Mouse (Mus musculus): Measurements from ENCODE around the gene Hist1h3c. TPM values are rescaled to one million over a fixed set of nuclear protein-coding genes. Genes with fewer than 3 reads are reported as not detected.

Gene Hist1h3c
- polyA plus RNA-seq, 1 experiment: 50.3 TPM

DNA sequence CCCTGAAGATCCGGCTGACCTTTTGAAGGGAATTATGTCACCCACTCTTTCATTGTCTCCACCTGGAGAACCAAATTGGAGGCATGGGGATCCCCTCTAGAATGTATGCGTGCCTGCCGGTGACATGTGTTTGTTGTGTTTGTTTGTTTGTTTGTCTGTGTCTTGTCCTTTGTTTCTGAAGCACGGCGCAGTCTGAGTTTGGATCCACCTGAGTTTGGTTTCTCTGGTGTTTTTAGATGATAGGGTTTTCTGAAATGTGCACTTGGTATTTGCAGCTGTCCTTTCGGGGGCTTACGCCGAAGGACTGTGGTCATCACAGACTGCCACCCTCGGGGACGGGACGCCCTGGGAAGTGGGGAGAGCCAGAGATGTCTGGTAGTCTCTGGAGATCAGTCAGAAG, 28.2 kb downstream of the Hist1h3c start:
- peak overlapping the region; percentile 70 for H3K27ac ChIP-seq (ENCODE audit: insufficient read depth, low read length)
- no peak for DNase-seq (ENCODE audit: low read depth in 1 of 2, low spot score in 2 of 2)
- TF ChIP-seq CTCF (IDR thresholded peaks at IDR 0.05; ENCODE audit: extremely low read depth, insufficient read depth, insufficient read length, insufficient replicate concordance) (no peak), POLR2A (IDR thresholded peaks at IDR 0.05; ENCODE audit: low read depth, low read length) (no peak)
- WGBS: 72% methylated on average over 11 of the region's 11 CpGs
- no peaks in the 10 kb centered on the region for H3K36me3 ChIP-seq (ENCODE audit: control insufficient read depth, insufficient read depth, low read length)
- no peaks in the 10 kb centered on the region for H3K27me3 ChIP-seq (ENCODE audit: control insufficient read depth, insufficient read depth, low read length)
- peaks cover 1% of the 10 kb centered on the region; the same call in 1 of the 2 replicates for H3K4me1 ChIP-seq (ENCODE audit: control insufficient read depth, insufficient read depth, insufficient read length)
- no peak overlapping the region for H3K4me3 ChIP-seq (ENCODE audit: extremely low read depth, insufficient read depth, insufficient read length)

DNA sequence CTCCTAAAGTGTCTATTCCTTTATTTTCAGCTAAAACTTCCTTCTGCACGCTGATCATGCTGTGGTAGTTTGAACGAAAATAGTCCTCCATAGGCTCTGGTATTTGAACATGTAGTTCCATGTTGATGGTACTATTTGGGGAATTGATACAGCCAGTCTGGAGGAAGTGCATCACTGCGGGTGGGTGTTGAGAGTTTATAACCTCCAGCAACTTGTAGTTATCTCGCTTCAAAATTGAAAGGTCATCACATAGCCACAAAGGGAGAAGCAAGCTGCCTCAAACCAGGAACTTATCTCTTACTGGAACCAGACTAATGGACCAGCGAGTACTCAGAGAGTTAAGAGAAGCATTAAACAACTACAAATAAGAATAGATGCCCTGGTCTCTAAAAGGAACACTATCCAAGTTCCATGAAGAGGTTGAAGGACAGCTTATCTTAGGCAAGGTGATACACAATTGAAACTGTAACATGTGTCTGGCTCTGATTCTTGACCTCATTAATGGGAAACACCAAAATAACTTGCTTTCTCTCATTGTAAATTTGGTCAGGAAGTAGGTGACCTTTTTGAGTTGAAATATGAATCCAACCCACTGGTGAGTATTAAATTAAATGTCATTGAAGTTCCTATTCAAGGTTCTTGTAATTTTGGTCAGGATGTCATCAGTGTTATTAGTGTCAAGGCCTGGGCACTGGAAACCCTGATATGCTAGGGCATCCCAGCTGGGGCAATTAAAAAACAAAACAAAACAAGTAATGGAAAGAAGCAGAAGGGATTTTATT, 28.9 kb downstream of the Hist1h3c start:
- Histone ChIP-seq H3K36me3 (ENCODE audit: control insufficient read depth, insufficient read depth, low read length) (no peaks in the 10 kb centered on the region), H3K4me1 (ENCODE audit: control insufficient read depth, insufficient read depth, insufficient read length) (peaks cover 4% of the 10 kb centered on the region; the same call in 1 of the 2 replicates), H3K27me3 (ENCODE audit: control insufficient read depth, insufficient read depth, low read length) (no peaks in the 10 kb centered on the region), H3K27ac (ENCODE audit: insufficient read depth, low read length) (peak overlapping the region; percentile 70; the same call in 1 of the 2 replicates), H3K4me3 (ENCODE audit: extremely low read depth, insufficient read depth, insufficient read length) (no peak overlapping the region)
- DNase-seq (ENCODE audit: low read depth in 1 of 2, low spot score in 2 of 2): no peak
- no peak for TF ChIP-seq POLR2A (IDR thresholded peaks at IDR 0.05; ENCODE audit: low read depth, low read length)
- no peak for TF ChIP-seq CTCF (IDR thresholded peaks at IDR 0.05; ENCODE audit: extremely low read depth, insufficient read depth, insufficient read length, insufficient replicate concordance)
- 58% methylated on average over 5 of the region's 5 CpGs for WGBS

DNA sequence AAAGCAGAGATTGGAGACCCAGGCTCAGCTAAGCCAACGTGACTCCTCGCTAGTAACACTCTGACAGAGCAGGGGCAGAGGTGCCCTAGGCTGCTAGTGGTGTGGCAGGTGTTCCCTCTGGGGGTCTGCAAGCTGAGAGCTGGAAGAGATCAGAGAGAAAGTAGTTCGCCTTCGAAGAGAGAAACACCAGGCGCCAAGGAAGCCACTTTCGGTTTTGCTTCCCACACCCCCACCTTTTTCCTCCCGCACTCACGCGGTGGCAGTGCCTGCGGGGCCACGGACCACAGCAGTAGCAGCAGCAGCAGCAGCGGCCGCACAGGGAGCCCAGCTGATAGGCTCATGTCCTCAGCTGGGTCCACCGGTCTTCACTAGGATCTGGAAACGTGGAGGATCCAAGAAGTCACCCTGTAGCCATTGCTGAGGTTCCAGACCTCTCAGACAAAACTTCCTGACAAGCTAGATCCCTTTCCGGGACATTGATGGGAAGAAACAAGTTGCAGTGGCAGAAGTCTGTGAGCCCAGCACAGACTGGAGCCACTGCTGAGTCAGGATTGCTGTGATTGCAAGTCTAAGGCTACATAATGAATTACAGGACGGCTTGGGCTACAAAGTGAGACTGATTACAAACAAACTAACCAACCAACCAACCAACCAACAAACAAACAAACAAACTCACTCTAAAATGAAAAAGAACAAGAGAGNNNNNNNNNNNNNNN, 34.9 kb downstream of the Hist1h3c start, which contains the start of gene Hfe:
Hfe (minus strand) TSS at position 481 of the 716 bp plus-strand sequence.
- H3K27ac ChIP-seq (ENCODE audit: insufficient read depth, low read length): peak within 1 kb of the TSS; percentile 85
- peaks cover 6% of the 10 kb centered on the region; the same call in 1 of the 2 replicates for H3K4me1 ChIP-seq (ENCODE audit: control insufficient read depth, insufficient read depth, insufficient read length)
- DNase-seq (ENCODE audit: low read depth in 1 of 2, low spot score in 2 of 2): peak; percentile 45 to 62
- TF ChIP-seq CTCF (IDR thresholded peaks at IDR 0.05; ENCODE audit: extremely low read depth, insufficient read depth, insufficient read length, insufficient replicate concordance) (no peak), POLR2A (IDR thresholded peaks at IDR 0.05; ENCODE audit: low read depth, low read length) (no peak; the same call in 1 of the 2 replicates)
- WGBS: 4% methylated on average over 17 of the region's 17 CpGs
- peak within 1 kb of the TSS; percentile 76 for H3K4me3 ChIP-seq (ENCODE audit: extremely low read depth, insufficient read depth, insufficient read length)
- H3K27me3 ChIP-seq (ENCODE audit: control insufficient read depth, insufficient read depth, low read length): no peaks in the 10 kb centered on the region
- H3K36me3 ChIP-seq (ENCODE audit: control insufficient read depth, insufficient read depth, low read length): no peaks in the 10 kb centered on the region

DNA sequence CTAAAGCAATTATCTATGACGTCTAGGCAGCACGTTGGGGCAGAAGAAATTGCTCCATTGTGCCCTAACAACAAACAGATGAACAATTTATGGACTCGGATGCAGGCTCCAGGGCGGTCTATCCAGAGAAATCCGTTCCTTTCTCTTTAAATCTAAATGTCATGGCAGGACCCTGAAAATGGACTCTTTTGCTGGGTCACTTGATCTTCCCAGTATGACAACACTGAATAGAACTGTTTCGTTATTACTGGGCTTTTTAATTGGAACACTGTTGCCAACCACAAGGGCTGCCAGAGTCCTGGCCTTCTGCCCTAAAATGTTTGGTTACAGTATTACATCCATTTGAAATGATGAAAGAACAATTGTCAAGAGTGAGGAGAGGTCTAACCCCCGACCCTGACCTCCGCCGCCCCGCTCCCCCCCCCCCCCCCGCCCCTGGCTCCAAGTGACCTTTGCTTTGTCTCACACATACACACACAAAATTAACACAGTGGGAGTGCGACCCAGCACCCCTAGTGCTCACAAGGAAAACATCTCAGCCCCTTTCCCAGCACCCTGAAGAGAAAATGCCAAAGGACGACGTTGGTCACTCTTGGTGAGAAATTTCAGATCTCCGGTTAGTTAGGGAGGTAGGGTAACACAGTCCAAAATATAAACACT, 35.6 kb downstream of the Hist1h3c start:
- no peak for DNase-seq (ENCODE audit: low read depth in 1 of 2, low spot score in 2 of 2)
- peaks cover 6% of the 10 kb centered on the region; the same call in 1 of the 2 replicates for H3K4me1 ChIP-seq (ENCODE audit: control insufficient read depth, insufficient read depth, insufficient read length)
- H3K27ac ChIP-seq (ENCODE audit: insufficient read depth, low read length): peak overlapping the region; percentile 85
- H3K27me3 ChIP-seq (ENCODE audit: control insufficient read depth, insufficient read depth, low read length): no peaks in the 10 kb centered on the region
- peak overlapping the region; percentile 76 for H3K4me3 ChIP-seq (ENCODE audit: extremely low read depth, insufficient read depth, insufficient read length)
- no peaks in the 10 kb centered on the region for H3K36me3 ChIP-seq (ENCODE audit: control insufficient read depth, insufficient read depth, low read length)
- 39% methylated on average over 12 of the region's 15 CpGs for WGBS
- TF ChIP-seq CTCF (IDR thresholded peaks at IDR 0.05; ENCODE audit: extremely low read depth, insufficient read depth, insufficient read length, insufficient replicate concordance): no peak
- no peak for TF ChIP-seq POLR2A (IDR thresholded peaks at IDR 0.05; ENCODE audit: low read depth, low read length)

DNA sequence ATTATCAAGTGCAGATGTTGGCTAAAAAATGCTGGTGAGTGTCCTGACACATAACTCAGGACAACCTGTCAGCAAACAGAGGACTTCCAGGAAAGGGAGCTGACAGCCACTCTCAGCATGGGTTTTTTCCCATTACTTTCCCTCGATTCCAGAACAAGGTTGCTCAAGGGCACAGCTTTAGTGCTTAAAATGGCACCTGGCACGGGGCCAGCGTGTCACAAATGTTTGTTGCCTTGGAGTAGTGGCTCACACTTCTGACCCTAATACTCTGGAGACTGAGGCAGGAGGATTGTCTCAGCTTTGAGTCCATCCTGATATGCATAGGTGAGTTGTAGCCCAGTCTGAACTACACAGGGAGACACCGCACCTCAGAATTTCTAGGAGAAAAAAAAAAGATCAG, 36.7 kb downstream of the Hist1h3c start:
- DNase-seq (ENCODE audit: low read depth in 1 of 2, low spot score in 2 of 2): no peak

DNA sequence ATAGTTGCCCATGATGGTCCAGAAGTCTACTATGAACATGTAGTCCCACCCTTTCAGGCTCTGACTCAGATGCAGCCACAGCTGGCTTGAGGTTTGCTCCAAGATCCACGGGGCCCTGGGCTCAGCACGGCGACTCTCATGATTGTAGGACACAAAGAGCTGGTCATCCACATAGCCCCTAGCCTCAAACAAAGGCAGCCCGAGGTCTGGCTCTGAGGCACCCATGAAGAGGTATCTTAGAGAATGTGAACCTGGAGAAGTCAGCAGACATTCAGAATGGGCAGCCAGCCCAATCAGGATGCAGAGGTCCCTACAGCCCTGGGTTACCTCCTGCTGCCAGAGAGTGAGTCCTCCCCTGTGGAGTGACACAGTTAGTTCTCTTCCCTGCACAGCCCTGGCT, 37.4 kb downstream of the Hist1h3c start:
- no peaks in the 10 kb centered on the region for H3K27me3 ChIP-seq (ENCODE audit: control insufficient read depth, insufficient read depth, low read length)
- H3K27ac ChIP-seq (ENCODE audit: insufficient read depth, low read length): no peak overlapping the region
- H3K36me3 ChIP-seq (ENCODE audit: control insufficient read depth, insufficient read depth, low read length): no peaks in the 10 kb centered on the region
- 88% methylated on average over 4 of the region's 4 CpGs for WGBS
- TF ChIP-seq CTCF (IDR thresholded peaks at IDR 0.05; ENCODE audit: extremely low read depth, insufficient read depth, insufficient read length, insufficient replicate concordance): no peak
- no peak for TF ChIP-seq POLR2A (IDR thresholded peaks at IDR 0.05; ENCODE audit: low read depth, low read length)
- H3K4me3 ChIP-seq (ENCODE audit: extremely low read depth, insufficient read depth, insufficient read length): no peak overlapping the region
- no peak for DNase-seq (ENCODE audit: low read depth in 1 of 2, low spot score in 2 of 2)
- H3K4me1 ChIP-seq (ENCODE audit: control insufficient read depth, insufficient read depth, insufficient read length): peaks cover 5% of the 10 kb centered on the region; the same call in 1 of the 2 replicates

More for the DNA sequence above, 36.7 kb downstream of the Hist1h3c start:
- Histone ChIP-seq H3K36me3 (ENCODE audit: control insufficient read depth, insufficient read depth, low read length) (no peaks in the 10 kb centered on the region), H3K4me3 (ENCODE audit: extremely low read depth, insufficient read depth, insufficient read length) (no peak overlapping the region), H3K27me3 (ENCODE audit: control insufficient read depth, insufficient read depth, low read length) (no peaks in the 10 kb centered on the region), H3K27ac (ENCODE audit: insufficient read depth, low read length) (no peak overlapping the region), H3K4me1 (ENCODE audit: control insufficient read depth, insufficient read depth, insufficient read length) (peaks cover 5% of the 10 kb centered on the region; the same call in 1 of the 2 replicates)
- TF ChIP-seq POLR2A (IDR thresholded peaks at IDR 0.05; ENCODE audit: low read depth, low read length): no peak
- no peak for TF ChIP-seq CTCF (IDR thresholded peaks at IDR 0.05; ENCODE audit: extremely low read depth, insufficient read depth, insufficient read length, insufficient replicate concordance)
- 82% methylated on average over 4 of the region's 4 CpGs for WGBS

All from spleen, adult 2 months (tissue).